In the genomic region with DNA sequence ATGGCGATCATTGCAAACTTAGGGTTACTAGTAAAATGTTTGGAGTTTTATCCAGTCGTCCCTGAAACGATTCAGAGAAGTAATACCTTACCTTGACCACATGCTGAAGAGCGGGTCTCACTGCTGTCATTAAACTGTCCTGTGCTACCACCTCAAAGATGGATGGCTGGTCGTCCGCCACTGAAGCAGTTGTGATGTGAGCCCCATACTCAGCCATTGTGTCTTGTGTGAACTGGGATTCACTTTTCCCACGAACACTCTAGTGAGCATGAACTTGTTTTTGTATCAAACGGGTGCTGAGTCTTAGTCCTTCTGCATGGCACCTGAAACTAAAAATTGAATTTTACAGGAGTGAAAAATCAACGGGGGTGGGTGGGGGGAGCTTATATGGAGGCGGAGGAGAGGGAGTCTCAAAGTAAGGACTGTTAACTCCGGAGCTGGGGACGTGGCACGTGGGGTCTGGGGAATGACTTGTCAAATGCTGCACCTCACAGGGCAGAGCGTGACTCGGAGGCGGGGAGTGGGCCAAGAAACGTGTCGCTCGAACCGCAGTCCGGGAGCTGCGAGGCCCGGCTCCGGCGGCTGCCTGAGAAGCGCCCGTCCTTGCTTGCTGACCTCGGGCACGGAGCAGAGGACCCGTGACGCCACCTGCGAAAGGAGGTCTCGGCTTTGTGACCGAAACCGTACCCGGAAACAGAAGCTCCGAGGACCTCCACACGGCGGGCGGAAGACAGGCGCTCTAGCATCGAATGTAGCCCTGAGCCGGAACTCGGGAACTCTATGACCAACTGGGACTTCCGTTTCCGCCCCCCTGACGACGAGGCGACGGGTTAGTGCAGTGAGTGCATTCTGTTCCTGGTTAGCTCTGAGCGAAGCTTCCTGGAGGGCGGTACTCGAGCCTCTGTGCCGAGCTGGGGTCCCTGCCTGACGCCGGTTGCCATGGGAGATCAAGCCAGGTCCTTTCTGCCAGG, we compare ENCODE assay signal across 7 mouse cellular contexts. TPM values are rescaled to one million over a fixed set of nuclear protein-coding genes. Genes with fewer than 3 reads are reported as not detected.
DNase-seq lines count a peak whose midpoint lies in the region; ATAC-seq lines count a peak whose summit lies in the region.

Gene Ap2b1, plus strand, starts transcription at position 800 of the 971 bp plus-strand sequence.

- H3K9me3 ChIP-seq in intestine, embryonic 16.5 days (ENCODE audit: control insufficient read depth, low read length), result no peaks in the 10 kb centered on the region
- H3K9me3 ChIP-seq in midbrain, embryonic 11.5 days (ENCODE audit: control insufficient read depth, low read length), result no peaks in the 10 kb centered on the region

- intact Hi-C loops in left cerebral cortex, postnatal 36 days (cut with DNase I), result loop anchor here (10.0 kb wide), 1 partner anchor 384 kb away; the partner anchor contains the start of gene Unc45b

- peak within 1 kb of the TSS; percentile 68 for H3K4me2 ChIP-seq in intestine, embryonic 16.5 days (ENCODE audit: low read depth, low read length)
- H3K4me2 ChIP-seq in midbrain, embryonic 11.5 days, result peak within 1 kb of the TSS; percentile 85

- H3K4me1 ChIP-seq in intestine, embryonic 16.5 days (ENCODE audit: control insufficient read depth, insufficient read depth, low read length), result peaks cover 12% of the 10 kb centered on the region
- H3K4me1 ChIP-seq in midbrain, embryonic 11.5 days (ENCODE audit: control insufficient read depth, insufficient read depth, low read length), result peaks cover 14% of the 10 kb centered on the region

- no peaks in the 10 kb centered on the region for H3K27me3 ChIP-seq in intestine, embryonic 16.5 days (replicated peaks; ENCODE audit: control insufficient read depth, insufficient read depth, low read length)
- H3K27me3 ChIP-seq in midbrain, embryonic 11.5 days (ENCODE audit: control insufficient read depth, insufficient read depth, low read length), result no peaks in the 10 kb centered on the region

- peak; percentile 92 for ATAC-seq in intestine, embryonic 16.5 days
- peak; percentile 93 for ATAC-seq in midbrain, embryonic 11.5 days (ENCODE audit: low FRiP score)

- 2% methylated on average over 56 of the region's 56 CpGs for WGBS in intestine, embryonic 16.5 days
- 3% methylated on average over 56 of the region's 56 CpGs for WGBS in midbrain, embryonic 11.5 days

- peak within 1 kb of the TSS; percentile 87 for H3K9ac ChIP-seq in intestine, embryonic 16.5 days (ENCODE audit: low read depth, low read length)
- peak within 1 kb of the TSS; percentile 83 for H3K9ac ChIP-seq in midbrain, embryonic 11.5 days (ENCODE audit: low read length)

- H3K36me3 ChIP-seq in intestine, embryonic 16.5 days (ENCODE audit: control insufficient read depth, insufficient read depth, low read length), result no peaks in the 10 kb centered on the region; the same call in 1 of the 2 replicates
- H3K36me3 ChIP-seq in midbrain, embryonic 11.5 days (ENCODE audit: control insufficient read depth, insufficient read depth, low read length), result no peaks in the 10 kb centered on the region

- H3K27ac ChIP-seq in intestine, embryonic 16.5 days (ENCODE audit: low read length), result peak within 1 kb of the TSS; percentile 93
- peak within 1 kb of the TSS; percentile 70 for H3K27ac ChIP-seq in midbrain, embryonic 11.5 days (ENCODE audit: low read depth, low read length)

- peak; percentile 94 for DNase-seq in adrenal gland, adult 2 months
- peak; percentile 88 for DNase-seq in embryo, embryonic 11.5 days (ENCODE audit: low read depth, low spot score)
- peak; percentile 75 to 90 for DNase-seq in gastrocnemius, postnatal 4 days (ENCODE audit: low spot score in 2 of 2)
- peak; percentile 94 to 95 for DNase-seq in left cerebral cortex, postnatal 36 days (ENCODE audit: low spot score in 2 of 2)
- DNase-seq in midbrain, embryonic 11.5 days (ENCODE audit: low spot score, missing footprints), result peak; percentile 98
- DNase-seq in skeletal muscle tissue, adult 2 months (ENCODE audit: low read depth, low spot score), result peak; percentile 91

- H3K4me3 ChIP-seq in intestine, embryonic 16.5 days (ENCODE audit: low read length), result peak within 1 kb of the TSS; percentile 71
- H3K4me3 ChIP-seq in midbrain, embryonic 11.5 days (ENCODE audit: low read depth, low read length), result peak within 1 kb of the TSS; percentile 72

RNA-seq across cellular contexts. Expression of gene Ap2b1, which starts in this region (rescaled TPM):
- 100 to 1,000 TPM; 101 to 104 TPM for total RNA-seq in adrenal gland, adult 2 months (2021)
- polyA plus RNA-seq in adrenal gland, adult 2 months (2012; rRNA removed), result 17.7 and 24.0 TPM in 2 replicates
- total RNA-seq in gastrocnemius, postnatal 4 days (2021), result 10 to 100 TPM; 64.8 to 69.7 TPM
- polyA plus RNA-seq in intestine, embryonic 16.5 days (2015; fragmentation: Nextera tagmentation; extraction: Ambion mirVana), result 46.3 and 49.1 TPM in 2 replicates
- total RNA-seq in left cerebral cortex, postnatal 36 days (2021), result 100 to 1,000 TPM; 268 to 286 TPM
- 121 and 130 TPM in 2 replicates for polyA plus RNA-seq in midbrain, embryonic 11.5 days (2014; fragmentation: Nextera tagmentation; extraction: Ambion mirVana)

Comparison
In these comparisons a context has a peak if more than half of its experiments do, and no peak if none do; other contexts are left out.
1. Peak in every context shown above with its lines: DNase-seq, ATAC-seq, H3K4me3 ChIP-seq and H3K27ac ChIP-seq.